Mouse (Mus musculus): Measurements from ENCODE around the gene Ryr2. TPM values are rescaled to one million over a fixed set of nuclear protein-coding genes. Genes with fewer than 3 reads are reported as not detected.
"Not testable (repeated sequence)": the region's sequence is repeated elsewhere in the genome, so short reads cannot be mapped to it uniquely, and the experiment has no call there.

The Ryr2 gene
- 0.24 and 0.32 TPM in 2 replicates for polyA plus RNA-seq (2012; rRNA removed)

DNA sequence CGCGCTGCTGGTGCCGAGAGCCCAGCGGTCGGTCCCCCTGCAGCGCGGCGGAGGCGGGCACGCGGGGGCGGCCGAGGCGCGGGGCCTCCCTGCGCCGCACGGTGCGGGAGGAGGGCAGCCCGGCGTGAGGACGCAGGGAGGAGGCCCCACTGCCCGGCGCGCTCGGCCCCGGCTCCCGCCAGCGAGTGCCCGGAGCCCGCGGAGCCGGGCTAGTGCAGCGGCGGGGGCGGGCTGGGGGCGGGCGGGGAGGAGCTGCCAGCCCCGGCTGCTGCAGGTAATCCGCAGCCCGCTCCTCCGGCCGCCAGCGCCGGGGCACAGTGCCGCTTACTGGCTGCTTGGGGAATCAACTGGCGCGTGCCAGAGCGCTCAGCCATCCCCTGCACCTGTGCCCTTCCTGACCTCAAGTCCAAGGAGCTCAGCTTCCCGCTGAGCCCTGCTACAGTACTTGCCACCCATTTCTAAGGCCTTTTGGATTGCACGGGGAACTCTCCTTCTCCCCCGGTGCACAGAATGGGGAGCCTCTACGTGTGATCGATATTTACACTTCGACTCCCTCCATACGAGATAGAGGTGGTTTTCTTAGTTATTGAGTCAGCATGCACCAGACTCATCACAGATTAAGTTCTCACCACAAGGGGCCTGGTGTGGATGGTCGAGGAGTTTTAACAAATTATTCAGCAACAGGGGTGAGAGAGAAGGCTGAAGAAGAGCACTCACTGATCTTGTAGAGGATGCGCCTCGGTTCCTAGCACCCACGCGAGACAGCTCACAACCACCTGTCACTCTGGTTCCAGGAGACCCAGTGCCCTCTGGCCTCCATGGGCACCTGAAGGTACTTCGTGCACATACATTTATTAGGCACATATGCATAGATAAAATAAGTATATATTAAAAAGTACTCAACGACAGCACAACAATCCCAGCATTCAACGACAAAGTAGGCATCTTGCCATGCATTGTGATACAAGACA is at the start of gene Ryr2:
TSS of gene Ryr2 (minus strand) at position 284 of the 971 bp plus-strand sequence.
- DNase-seq (ENCODE audit: low read depth), result no peak

DNA sequence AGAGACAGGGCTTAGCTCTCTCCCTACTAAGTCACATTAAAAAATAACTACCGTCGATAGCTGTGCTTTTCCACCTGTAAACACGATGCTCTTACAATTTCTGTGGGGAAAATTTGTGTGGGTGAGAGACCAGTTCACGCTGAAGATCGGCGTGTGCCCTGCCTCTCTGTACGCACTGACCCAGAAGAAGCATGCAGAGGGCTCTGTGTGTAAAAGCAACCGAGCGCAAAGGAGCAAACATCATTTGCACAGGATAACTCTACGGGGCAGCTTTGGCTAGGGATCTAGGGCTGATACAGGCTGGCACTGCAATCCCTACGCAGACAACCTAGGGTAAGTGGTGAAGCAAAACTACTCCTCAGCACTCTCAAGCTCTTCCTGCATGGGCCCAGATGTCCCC is 47.2 kb upstream of the Ryr2 start:
- no peak for DNase-seq (ENCODE audit: low read depth)

DNA sequence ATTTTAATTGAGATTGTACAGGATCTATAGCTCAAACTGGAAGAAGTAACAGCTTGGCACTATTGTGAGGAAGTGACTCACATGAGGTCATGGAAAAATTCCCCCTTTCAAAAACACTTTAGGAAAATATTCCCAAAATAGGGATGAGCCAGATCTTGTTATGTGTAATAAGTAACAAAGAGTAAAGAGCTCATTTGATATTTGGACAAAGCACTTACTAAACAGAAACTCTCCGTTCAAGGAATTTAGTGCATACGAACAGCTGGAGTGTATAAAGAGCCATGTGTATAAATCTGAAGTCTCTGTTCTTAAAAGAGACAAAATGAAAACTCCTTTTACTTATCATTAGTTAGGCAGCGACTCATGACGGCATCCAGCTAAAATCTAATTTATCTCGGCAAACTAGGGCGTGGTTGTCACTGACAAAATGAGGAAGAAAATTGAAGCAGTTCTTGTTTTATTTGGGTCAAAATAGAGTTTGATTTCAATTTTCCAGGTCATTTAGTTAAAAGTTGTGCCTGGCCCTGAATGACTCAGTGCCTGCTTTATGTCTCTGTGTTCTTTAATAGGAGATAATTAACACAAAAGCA is 40.3 kb upstream of the Ryr2 start:
- DNase-seq (ENCODE audit: low read depth), result no peak

DNA sequence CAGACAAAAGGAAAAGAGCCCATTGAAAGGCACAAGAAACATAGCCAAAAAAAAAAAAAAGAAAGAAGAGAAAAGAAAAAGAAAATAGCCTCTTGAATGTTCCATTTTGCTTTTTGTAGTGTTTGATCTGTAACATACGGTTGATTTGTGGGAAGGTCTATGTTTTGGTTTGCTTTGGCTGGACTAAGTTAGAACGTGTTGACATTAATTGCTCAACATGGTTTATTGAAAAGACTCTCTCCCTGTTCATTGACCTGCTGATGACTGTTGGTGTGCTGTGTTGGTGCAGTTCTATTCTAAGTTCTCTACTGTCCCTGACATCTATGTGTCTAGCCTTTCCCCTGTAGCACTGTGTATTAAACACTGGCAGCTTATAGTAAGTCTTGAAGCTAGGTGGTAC is 39.7 kb upstream of the Ryr2 start:
- no peak for DNase-seq (ENCODE audit: low read depth)

DNA sequence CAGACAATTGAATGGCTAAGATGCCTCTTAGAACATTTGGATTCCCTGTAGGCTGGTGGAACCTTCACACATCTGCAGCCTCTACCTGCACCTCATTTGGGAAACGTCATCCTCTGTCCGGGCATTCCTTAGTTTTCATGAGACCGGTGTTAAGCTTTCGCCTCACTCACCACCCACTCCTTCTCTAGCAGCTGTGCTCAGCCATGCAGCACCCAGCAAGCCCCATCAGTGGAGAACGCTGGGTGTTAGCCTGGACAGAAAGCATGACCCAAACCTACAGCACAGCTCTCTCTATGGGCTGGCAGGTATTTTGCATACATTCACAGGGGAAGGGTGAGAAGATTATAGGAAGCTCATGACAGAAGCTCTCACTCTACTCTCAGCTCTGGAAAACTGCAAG is 36.6 kb upstream of the Ryr2 start:
- no peak for DNase-seq (ENCODE audit: low read depth)

DNA sequence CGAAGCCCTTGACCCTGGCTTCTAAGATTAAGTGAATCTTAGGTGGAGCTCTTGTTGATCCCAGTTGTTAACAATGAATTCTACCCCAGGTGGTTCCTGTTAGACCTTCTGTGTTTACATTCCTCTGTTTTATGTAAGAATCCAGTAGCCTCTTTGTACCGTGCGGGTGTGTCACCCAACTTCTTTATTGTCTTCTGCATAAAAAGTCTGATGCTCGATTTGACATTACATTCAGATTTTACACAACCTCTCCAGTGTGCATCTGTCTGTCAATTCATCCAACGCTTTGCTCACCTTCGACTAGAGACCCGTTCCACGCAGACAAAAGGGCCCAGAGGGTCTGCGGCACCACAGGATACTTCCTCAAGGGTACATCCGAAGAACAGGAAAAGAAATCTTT is 29.7 kb upstream of the Ryr2 start:
- not testable (repeated sequence) for DNase-seq (ENCODE audit: low read depth)

DNA sequence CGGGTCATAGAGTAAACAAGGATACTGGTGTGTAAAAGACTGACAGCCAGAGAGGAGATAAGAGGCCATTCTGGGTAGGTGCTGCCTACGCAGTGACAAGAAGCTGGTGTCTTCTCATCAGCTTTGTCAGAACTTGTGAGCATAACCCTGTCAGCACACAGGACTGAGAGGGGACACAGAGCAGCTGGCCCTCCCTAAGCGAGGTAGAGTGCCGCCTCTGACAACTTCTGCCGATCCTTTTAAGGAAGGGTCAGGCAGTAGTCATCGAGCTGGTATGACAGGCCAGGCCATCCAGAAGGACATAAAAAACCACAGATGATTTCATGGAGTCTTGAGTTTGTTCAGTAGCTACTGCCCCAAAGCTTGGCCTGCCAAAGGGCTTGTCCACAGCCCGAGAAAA is 26.8 kb upstream of the Ryr2 start:
- DNase-seq (ENCODE audit: low read depth), result no peak

DNA sequence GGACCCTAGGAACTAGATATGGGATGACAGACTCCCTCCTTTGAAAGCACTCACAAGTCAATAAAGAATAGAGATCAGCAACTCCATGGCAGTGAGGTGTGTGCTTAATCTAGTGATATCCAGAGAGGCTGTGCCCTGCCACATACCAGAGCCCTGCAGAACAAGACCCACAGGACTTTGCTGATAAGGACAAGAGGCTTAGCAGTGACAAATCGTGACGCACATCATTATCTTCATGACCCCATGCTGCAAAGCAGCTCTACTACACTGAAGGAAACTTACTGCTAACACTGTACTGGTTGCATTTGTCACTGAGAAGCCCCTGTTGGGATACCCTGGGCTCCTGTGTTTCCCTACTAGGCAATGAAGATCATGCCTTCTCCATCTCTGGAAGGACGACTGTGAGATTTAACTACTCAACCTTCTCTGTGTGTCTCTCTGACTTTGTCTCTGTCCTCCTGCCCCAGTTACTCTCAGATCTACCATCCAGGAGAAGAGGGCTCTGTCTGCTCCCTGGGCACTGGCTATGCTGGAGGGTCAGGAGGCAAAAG is 25.5 kb upstream of the Ryr2 start:
- DNase-seq (ENCODE audit: low read depth), result no peak

DNA sequence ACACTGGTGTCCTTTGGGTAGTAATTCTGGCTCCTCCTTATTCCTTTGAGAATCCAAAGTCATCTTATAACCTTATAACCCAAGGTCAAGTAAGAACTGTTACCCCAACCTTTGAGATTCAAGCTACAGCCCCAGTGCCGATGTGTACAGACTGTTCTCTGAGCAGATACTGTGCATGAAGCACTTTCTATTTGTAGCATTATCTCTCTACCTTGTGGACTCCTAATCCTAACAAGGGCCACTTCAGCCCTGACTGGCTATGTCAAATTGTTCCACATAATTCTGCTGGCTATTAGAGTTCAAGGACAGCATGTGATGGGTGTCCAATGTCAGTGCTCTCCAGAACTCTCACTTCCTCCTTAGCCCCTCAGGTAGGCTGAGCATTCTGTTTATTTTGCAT is 22.4 kb upstream of the Ryr2 start:
- DNase-seq (ENCODE audit: low read depth), result no peak

DNA sequence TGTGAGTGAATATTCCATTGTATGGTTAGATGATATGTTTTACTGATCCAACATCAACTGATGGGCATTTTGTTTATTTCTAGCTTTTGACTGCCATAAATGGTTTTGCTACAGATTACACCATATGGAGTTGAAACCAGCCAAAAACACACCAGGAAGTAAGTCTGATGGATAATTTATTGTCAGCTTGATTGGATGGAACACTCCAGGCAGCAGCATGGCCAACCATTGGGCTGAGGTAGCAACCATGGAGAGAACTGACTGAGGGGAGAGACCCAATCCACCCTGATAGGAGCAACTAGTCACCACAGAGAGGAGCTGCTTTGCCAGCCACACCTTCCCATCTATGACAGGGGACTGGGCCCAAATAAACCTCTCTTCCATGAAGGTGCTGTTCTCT is 19.4 kb upstream of the Ryr2 start:
- DNase-seq (ENCODE audit: low read depth), result no peak

DNA sequence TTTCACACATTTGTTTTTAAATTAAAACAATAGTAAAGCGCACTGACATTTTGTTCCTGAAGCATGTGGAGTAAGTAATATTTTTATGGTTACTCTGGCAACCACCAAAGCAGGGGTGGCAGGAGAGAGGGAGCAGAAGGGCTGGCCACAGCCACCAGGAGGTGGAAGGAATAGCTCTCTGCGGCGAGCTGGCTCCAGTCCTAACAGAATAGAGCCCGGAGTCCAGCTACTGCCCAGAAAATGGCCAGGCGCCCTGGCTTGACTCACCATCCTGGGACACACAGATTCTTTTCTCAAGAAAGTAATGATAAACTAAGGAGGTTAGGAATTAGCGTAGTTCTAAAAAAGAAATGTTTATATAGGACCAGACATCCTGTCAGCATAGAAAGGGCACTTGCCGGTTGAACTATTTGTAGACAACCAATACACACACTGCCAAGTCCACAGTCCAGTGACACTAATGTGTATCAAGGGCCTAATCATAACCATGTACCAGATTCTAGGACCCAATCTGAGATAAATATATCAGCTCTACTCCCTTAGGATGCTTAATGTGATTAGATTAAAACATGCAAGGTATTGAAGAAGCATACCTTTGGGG is 18.3 kb upstream of the Ryr2 start:
- DNase-seq (ENCODE audit: low read depth), result no peak

DNA sequence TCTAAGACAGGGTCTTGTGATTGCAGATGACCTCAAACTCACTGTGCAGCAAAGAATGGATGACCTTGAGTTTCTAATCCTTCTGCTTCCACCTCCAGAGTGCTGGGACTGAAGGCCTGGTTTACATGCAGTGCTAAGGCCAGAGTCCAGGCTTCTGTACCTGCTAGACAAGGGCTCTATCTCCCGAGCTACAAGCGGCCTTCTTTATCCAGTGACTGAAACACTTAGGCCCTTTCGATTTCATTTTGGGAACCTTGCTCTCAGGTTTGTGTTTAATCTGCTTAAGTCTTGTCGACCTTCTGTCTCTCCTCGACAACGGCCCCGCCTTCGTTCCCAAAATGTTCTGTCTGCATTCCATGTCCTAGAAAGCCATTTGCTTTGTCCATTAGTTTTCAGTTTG is 8.8 kb upstream of the Ryr2 start:
- no peak for DNase-seq (ENCODE audit: low read depth)

DNA sequence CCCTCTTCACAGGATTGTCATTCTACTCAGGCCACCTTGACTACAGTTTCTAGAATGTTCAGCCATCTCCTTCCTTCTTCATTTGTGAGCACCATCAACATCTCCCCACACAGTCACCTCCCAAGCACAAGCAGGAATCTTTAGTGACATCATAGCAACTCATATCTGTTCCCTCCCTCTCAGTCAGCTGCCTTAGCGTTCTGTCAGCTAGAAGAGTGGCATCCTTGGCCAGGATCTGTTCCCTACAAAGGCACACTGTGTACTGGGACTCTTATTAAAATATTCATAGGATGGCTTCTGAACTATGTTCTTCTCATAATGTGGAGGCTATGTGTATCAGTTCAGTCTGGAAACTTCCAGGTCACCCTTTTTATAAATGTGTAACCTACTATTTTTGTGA is 8.1 kb upstream of the Ryr2 start:
- DNase-seq (ENCODE audit: low read depth), result no peak

DNA sequence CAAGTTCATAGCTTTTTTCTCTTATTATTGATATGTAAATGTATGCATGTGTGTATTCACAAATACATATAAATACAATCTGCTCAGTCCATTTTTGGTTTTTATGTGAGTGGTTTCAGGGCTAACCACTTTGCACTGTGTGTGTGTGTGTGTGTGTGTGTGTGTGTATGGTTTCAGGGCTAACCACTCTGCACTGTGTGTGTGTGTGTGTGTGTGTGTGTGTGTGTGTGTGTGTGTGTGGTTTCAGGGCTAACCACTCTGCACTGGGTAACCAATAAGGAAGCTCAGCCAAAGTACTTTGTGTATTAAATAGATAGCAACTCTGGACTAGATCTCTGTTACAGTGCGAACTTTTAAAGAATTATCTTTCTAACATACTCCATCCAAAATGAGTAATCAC is 2.2 kb upstream of the Ryr2 start:
- no peak for DNase-seq (ENCODE audit: low read depth)

DNA sequence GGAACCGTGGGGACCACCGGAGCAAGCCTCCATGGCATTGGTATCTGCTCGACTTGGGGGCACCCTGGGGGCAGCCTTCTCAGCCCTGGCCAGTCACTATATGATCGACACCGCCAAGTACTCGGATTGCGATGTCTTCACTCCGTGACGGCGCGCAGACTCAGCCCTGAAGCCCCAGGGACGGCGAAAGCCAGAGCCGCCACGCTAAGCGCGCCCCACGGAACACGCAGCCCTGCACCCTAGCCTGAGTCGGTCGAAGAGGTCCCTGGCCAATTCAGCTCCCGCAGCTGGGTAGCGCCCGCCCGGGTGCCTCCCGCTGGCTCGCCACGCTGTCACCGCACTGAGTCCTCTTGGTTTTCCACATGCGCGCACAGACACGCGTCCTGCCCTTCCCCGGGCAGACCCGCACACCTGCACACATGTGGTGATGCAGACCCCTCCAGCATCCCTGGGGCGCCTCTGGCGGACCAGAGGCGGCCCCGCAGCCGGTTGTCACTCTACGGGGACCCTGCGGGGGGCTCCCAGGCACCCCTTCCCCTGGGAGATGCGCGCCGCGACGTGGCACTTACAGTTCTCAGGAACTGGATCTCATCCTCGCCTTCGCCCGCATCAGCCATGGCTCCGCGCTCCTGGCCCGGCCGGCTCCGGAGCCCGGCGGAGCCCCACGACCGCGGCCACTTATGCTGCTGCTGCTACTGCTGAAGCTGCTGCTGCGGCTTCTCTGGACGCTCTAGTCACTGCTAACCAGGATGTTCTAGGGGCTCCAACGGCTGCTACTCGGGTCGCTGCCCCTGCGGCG is 716 bp downstream of the Ryr2 start:
- no peak for DNase-seq (ENCODE audit: low read depth)

DNA sequence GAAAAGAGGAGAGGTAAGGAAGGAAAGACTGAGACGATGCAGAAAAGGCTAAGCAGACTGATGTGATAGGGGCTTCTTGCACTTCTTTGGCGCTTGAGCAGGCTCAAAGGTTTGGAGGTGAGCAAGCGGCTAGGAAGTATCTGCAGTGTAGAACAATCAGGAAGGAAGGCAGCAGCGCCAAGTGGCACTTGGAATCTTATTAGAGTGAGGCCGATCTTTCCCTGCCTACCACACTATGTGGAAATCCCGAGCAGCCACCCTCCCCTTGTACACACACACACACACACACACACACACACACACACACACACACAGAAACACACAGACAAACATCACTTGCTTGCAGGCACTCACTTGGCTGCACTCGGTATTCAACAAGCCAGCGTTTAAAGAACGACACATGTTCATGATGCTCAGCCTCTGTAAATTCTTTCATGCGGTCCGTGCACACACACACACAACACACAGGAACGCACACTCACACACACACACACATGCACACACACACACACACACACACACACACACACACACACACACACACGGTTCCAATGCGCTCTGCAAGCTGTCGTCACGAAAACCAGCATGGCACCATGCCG is 1.4 kb downstream of the Ryr2 start:
- DNase-seq (ENCODE audit: low read depth), result no peak

DNA sequence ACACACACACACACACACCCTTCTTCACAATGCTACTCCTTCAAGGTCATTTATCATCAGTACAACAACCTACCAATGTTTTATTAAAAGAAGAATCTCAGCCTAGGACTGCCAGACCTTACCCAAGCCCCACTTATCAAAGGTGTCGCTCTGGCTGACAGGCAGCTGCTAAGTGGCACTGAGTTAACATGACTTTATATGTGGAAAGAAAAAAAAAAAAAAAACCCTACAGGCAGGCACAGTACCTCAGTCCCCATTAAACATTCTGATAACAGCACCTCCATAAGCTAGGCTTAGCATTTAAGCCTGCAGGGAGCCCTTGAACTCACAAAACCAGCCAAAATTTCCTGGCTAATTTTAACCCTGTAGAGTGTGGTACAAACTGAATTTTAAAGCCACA is 2.4 kb downstream of the Ryr2 start:
- DNase-seq (ENCODE audit: low read depth), result no peak

DNA sequence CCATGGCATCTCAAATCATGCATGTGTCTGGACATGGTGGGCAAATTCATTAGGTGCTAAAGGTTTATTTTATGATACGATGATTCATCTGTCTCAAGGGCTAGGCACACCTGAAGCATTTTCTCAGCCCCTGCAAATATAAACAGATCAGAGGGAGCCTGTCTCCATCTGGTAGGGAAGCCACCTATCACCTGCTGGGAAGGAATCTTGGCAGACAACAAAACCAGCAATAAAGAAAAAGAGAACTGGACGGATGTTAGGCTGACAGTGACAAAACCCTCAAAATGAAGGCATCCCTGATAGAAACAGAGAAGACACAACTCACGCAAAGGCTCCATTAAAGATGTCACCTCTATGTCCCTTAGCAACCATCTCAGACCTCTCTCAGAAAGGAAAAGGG is 3.7 kb downstream of the Ryr2 start:
- DNase-seq (ENCODE audit: low read depth), result no peak

DNA sequence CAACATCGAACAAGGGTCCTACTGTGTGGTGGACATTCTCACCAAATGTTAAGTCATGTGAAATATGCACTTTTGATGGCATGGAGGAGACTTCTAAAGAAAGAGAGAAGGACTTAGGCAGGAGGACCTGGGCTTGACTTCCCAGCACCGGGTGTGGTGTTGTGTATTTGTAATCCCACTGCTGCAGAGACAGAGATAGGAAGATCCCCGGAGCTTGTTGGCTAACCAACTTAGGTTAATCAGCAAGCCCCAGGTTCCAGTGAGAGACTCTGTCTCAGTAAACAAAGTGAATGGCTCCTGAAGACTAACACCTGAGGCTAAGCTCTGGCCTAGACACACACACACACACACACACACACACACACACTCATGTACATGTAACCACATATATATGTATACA is 7.3 kb downstream of the Ryr2 start:
- no peak for DNase-seq (ENCODE audit: low read depth)

DNA sequence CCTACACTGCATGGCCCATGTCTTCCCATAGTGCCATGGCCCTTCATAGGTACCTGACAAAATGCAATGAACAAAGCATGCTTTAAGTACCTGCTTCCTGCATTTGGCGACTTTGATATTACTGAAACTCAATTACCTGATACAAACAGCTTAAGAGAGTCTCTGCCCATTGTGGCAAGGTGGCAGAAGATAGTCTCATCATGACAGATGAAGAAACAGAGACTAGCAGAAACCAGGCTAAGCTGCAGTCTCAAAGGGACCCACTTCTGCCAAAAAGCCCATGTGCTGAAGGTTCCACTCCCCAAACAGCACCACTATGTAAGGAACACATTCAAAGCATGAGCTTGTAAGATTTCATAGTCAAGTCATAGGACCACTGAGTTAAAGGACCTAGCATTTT is 7.8 kb downstream of the Ryr2 start:
- DNase-seq (ENCODE audit: low read depth), result no peak

DNA sequence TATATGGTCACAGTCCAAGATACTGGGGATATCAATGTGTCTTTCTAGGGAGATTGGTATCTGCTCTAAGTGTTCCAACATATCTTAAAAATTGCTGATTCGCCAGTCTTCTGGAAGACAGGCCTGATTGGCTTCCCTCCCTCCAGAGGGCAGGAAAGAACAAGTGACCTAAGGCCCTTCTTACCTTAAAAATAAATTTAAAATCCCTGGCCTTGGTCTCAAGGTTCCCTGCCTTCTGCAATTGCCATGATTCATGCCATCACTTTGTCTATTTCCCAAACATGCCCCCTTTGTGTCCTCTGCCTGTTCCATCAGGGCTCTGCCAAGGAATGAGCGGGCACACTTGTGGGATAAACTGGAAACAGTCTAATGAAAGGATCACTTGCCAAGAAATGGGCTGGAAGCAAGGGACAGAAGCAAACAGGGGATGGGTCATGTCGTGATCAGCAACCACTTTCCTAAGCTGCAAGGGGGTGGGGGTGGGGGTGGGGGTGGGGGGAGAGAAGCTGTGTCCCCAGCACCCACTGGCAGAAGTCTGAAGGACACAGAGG is 10.3 kb downstream of the Ryr2 start:
- DNase-seq (ENCODE audit: low read depth), result no peak
